Mouse (Mus musculus) forebrain, postnatal 0 days (tissue): ENCODE results near the gene Gm10031. TPM values are rescaled to one million over a fixed set of nuclear protein-coding genes. Genes with fewer than 3 reads are reported as not detected.
"Not testable (repeated sequence)": the region's sequence is repeated elsewhere in the genome, so short reads cannot be mapped to it uniquely, and the experiment has no call there.

ENCODE experiments used
- ATAC-seq: fragments of 200-750 bp; cut with Nextera tagmentation; 2 replicates; pipeline ENCODE4 v1.8.0; 2017; ENCODE audit warnings: mild to moderate bottlenecking, moderate library complexity
- DNase-seq: peaks from one replicate; pipeline ENCODE4 v3.0.0-alpha.2; 2015
- H3K27ac ChIP-seq: fragments of 300-500 bp; sonication (generic); 2 replicates; pipeline ENCODE4 v1.5.1; 2014; ENCODE audit warnings: low read depth, mild to moderate bottlenecking, antibody characterized with exemption, low read length, moderate library complexity, mixed read lengths
- H3K27me3 ChIP-seq: fragments of 300-500 bp; sonication (generic); 2 replicates; pipeline ENCODE4 v1.6.1; 2014; ENCODE audit warnings: mild to moderate bottlenecking, low read length, mixed read lengths; ENCODE audit not compliant: insufficient read depth
- H3K36me3 ChIP-seq: fragments of 300-500 bp; sonication (generic); 2 replicates; pipeline ENCODE4 v1.6.1; 2014; ENCODE audit warnings: mild to moderate bottlenecking, moderate library complexity; ENCODE audit not compliant: insufficient read depth
- H3K4me1 ChIP-seq: fragments of 300-500 bp; sonication (generic); 2 replicates; pipeline ENCODE4 v1.6.1; 2014; ENCODE audit warnings: antibody characterized with exemption; ENCODE audit not compliant: insufficient read depth
- H3K4me2 ChIP-seq: fragments of 300-500 bp; sonication (generic); 2 replicates; pipeline ENCODE4 v1.6.1; 2014; ENCODE audit warnings: low read depth, mild to moderate bottlenecking, moderate library complexity
- H3K4me3 ChIP-seq: fragments of 300-500 bp; sonication (generic); 2 replicates; pipeline ENCODE4 v1.5.1; 2014; ENCODE audit warnings: low read depth, low read length, mixed read lengths
- H3K9ac ChIP-seq: fragments of 300-500 bp; sonication (generic); 2 replicates; pipeline ENCODE4 v1.6.1; 2014; ENCODE audit warnings: mild to moderate bottlenecking
- H3K9me3 ChIP-seq: fragments of 300-500 bp; sonication (generic); 2 replicates; pipeline ENCODE4 v1.6.1; 2016; ENCODE audit warnings: low read length
- CTCF ChIP-seq: sonication (generic); IDR thresholded peaks from 2 replicates; pipeline ENCODE4 v1.5.1; 2016; ENCODE audit warnings: antibody characterized with exemption, control low read depth, low read depth
- WGBS: fragments of 180-500 bp; shearing (Covaris S2); extraction: QIAGEN DNeasy Blood & Tissue Kit; methylation state at CpG from one replicate; pipeline ENCODE4 v1.1.7; 2014; 5-methylcytosine and 5-hydroxymethylcytosine counted together
- polyA plus RNA-seq: library from polyadenylated mRNA; unstranded; fragments of >200 nt; fragmentation: Nextera tagmentation; extraction: Ambion mirVana; gene quantifications from 2 replicates; pipeline ENCODE4 v1.2.1, GENCODE M21; 2015
- total RNA-seq: library from RNA; depleted of rRNA; stranded (reverse); fragments of >200 nt; gene quantifications from 2 replicates; pipeline ENCODE4 v1.2.3, GENCODE M21; 2014; rRNA removed

The Gm10031 gene
- total RNA-seq: 21.8 and 24.6 TPM in 2 replicates
- polyA plus RNA-seq: 0.49 and 0.75 TPM in 2 replicates

DNA sequence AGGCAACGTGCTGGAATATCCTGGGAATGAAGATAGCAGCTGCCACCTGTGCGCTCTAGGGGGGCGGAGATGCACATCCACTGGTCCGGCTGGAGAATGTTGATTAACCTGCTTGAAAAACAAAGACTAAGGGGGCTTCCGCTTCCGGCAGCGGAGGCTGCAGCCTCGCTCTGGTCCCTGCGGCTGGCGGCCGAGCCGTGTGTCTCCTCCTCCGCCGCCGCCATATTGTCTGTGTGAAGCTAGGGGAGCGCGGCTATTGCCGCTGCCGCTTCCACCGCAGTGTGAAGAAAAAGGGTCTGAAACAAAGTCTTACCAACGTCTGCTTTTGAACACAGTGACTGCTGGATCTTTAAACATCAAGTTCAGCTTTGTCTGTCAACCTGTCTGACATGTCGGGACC, at the start of gene Gm10031:
TSS of gene Gm10031 (plus strand) at position 171 of the 400 bp plus-strand sequence.
- WGBS: 94% methylated on average over 21 of the region's 22 CpGs
- peak; percentile 92 for ATAC-seq
- H3K27me3 ChIP-seq, H3K9me3 ChIP-seq, DNase-seq, H3K4me2 ChIP-seq, H3K4me1 ChIP-seq, H3K27ac ChIP-seq, H3K4me3 ChIP-seq, H3K36me3 ChIP-seq, H3K9ac ChIP-seq: not testable (repeated sequence)

GRCm38 (mm10) chr1:156474854-156475253, 49.0 kb upstream of the Gm10031 start:
- Histone ChIP-seq H3K4me1 (peaks cover 5% of the 10 kb centered on the region; the same call in 1 of the 2 replicates), H3K27me3 (no peaks in the 10 kb centered on the region), H3K4me3 (no peak overlapping the region), H3K36me3 (no peaks in the 10 kb centered on the region), H3K4me2 (no peak overlapping the region), H3K9ac (no peak overlapping the region), H3K9me3 (no peaks in the 10 kb centered on the region), H3K27ac (no peak overlapping the region)
- 18% methylated on average over 3 of the region's 3 CpGs for WGBS
- no peak for ATAC-seq
- no peak for TF ChIP-seq CTCF
- DNase-seq: no peak

DNA sequence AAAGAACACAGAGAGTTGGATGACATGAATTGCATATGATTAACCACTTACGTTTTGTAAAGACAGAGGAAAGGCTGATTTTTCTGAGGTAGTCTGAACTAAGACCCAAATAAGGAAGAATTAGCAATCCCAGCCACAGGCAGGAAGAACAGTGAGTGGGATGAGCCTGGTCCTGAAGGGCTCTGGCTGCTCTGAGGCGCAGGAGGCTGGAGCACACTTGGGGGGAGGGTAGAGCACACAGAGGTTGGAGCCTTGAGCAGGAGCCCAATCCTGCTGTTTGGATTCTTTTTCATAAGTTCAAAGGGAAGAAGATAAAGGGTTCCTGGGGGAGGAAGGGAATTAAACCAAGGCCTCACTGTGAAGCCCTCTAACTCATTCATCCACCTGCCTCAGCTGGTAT, 47.8 kb upstream of the Gm10031 start:
- Histone ChIP-seq H3K4me2 (no peak overlapping the region), H3K36me3 (no peaks in the 10 kb centered on the region), H3K9me3 (no peaks in the 10 kb centered on the region), H3K27me3 (no peaks in the 10 kb centered on the region), H3K4me1 (peaks cover 5% of the 10 kb centered on the region; the same call in 1 of the 2 replicates), H3K9ac (no peak overlapping the region), H3K4me3 (no peak overlapping the region), H3K27ac (no peak overlapping the region)
- no peak for TF ChIP-seq CTCF
- ATAC-seq: no peak
- WGBS: 33% methylated on average over 2 of the region's 2 CpGs
- DNase-seq: no peak

- no peak for TF ChIP-seq CTCF
- no peaks in the 10 kb centered on the region for H3K36me3 ChIP-seq
- H3K9ac ChIP-seq: no peak overlapping the region
- ATAC-seq (no peak), DNase-seq (no peak)
- no peak overlapping the region for H3K27ac ChIP-seq
- H3K4me3 ChIP-seq: no peak overlapping the region
- H3K4me2 ChIP-seq: no peak overlapping the region
- WGBS: 42% methylated on average over 7 of the region's 7 CpGs
- H3K9me3 ChIP-seq: no peaks in the 10 kb centered on the region
- no peaks in the 10 kb centered on the region for H3K27me3 ChIP-seq
- H3K4me1 ChIP-seq: peaks cover 5% of the 10 kb centered on the region; the same call in 1 of the 2 replicates
These were observed 47.3 kb upstream of the Gm10031 start for GRCm38 (mm10) chr1:156476535-156476934.

GRCm38 (mm10) chr1:156481826-156482225, 42.0 kb upstream of the Gm10031 start:
- Histone ChIP-seq H3K27me3 (no peaks in the 10 kb centered on the region), H3K4me1 (no peaks in the 10 kb centered on the region), H3K9ac (no peak overlapping the region), H3K4me2 (no peak overlapping the region), H3K9me3 (no peaks in the 10 kb centered on the region), H3K36me3 (no peaks in the 10 kb centered on the region), H3K4me3 (no peak overlapping the region), H3K27ac (no peak overlapping the region)
- TF ChIP-seq CTCF: no peak
- DNase-seq (no peak), ATAC-seq (no peak)
- 92% methylated on average over 3 of the region's 3 CpGs for WGBS

DNA sequence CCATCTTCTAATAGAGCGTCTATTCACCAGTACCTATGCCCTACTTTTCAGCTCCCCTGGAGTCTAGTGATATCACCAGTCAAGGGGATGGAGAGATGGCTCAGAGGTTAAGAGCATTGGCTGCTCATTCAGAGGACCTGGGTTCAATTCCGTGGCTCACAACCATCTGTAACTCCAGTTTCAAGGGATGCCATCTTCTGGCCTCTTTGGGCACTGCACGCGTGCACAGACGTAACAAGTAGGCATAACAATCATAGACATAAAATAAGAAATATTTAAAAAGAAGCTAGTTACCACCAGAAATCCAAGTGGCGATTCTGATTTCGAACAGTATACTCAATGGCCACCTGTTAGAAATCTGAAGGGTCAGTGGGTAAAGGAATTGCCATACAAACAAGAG, 36.3 kb upstream of the Gm10031 start:
- TF ChIP-seq CTCF: no peak
- H3K4me3 ChIP-seq: no peak overlapping the region
- DNase-seq (no peak), ATAC-seq (no peak)
- H3K36me3 ChIP-seq: no peaks in the 10 kb centered on the region
- H3K27me3 ChIP-seq: no peaks in the 10 kb centered on the region
- no peaks in the 10 kb centered on the region for H3K4me1 ChIP-seq
- H3K9me3 ChIP-seq: no peaks in the 10 kb centered on the region
- no peak overlapping the region for H3K4me2 ChIP-seq
- no peak overlapping the region for H3K27ac ChIP-seq
- no peak overlapping the region for H3K9ac ChIP-seq
- WGBS: 96% methylated on average over 7 of the region's 7 CpGs

GRCm38 (mm10) chr1:156488031-156488430, 35.8 kb upstream of the Gm10031 start:
- Histone ChIP-seq H3K4me1 (no peaks in the 10 kb centered on the region), H3K27me3 (no peaks in the 10 kb centered on the region), H3K27ac (no peak overlapping the region), H3K36me3 (no peaks in the 10 kb centered on the region), H3K9ac (no peak overlapping the region), H3K9me3 (no peaks in the 10 kb centered on the region), H3K4me3 (no peak overlapping the region), H3K4me2 (no peak overlapping the region)
- ATAC-seq: no peak
- TF ChIP-seq CTCF: no peak
- no peak for DNase-seq
- WGBS: 87% methylated on average over 5 of the region's 5 CpGs
